Mouse (Mus musculus) G1E-ER4 (cell line): ENCODE data around the gene Usp10. TPM values are rescaled to one million over a fixed set of nuclear protein-coding genes. Genes with fewer than 3 reads are reported as not detected.

Experiments
- GATA1 ChIP-seq: IDR thresholded peaks from one replicate; pipeline ENCODE4 v1.8.0; 2012; ENCODE audit warnings: low read length, inconsistent platforms
- polyA plus RNA-seq: library from polyadenylated mRNA; stranded (reverse); fragments of >175 nt; gene quantifications from 2 replicates; pipeline ENCODE4 v1.2.3, GENCODE M21; 2012

The Usp10 gene
- polyA plus RNA-seq, 1 experiment: 73.9 TPM

DNA sequence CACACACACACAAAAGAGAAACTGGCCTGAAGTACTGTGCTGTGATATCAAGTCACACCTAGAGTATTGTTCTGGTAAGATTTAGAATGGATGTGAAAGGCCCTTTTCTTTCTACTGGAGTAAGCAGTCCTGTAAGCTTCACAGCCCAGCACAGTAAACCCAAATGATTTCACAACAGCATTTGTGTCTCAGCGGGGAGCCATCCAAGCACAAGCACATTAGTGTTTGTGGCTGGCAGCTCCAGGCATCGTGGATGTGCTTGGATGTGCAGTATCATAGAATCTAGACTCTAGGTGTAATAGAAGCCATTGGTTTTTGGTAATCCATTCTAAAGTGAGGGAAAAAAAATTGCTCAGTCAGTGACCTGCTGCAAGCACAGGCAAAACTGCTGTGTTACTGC, 29.2 kb downstream of the Usp10 start:
- TF ChIP-seq GATA1: no peak

GRCm38 (mm10) chr8:119941471-119941870, 31.3 kb downstream of the Usp10 start:
- TF ChIP-seq GATA1: no peak

DNA sequence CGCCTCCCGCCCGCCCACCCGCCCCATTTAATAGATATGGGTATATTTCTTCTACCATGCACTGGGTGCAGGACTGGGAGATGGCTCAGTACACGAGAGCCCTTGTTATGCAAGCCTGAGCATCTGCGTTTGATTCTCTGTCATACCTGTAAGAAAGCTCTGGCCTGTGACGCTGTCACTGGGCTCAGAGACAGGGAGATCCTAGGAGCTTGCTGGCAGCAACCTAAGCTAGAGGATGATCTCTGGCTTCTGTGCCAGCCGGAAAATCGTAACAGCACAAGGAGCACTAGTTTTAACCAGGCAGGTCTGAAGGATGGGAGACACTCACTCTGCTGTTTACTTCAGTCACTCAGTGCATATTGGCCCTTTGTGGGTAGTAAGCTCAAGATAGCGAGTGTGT, 33.5 kb downstream of the Usp10 start:
- TF ChIP-seq GATA1: no peak

- no peak for TF ChIP-seq GATA1
Observed at GRCm38 (mm10) chr8:119944096-119944811, 34.1 kb downstream of the Usp10 start.

DNA sequence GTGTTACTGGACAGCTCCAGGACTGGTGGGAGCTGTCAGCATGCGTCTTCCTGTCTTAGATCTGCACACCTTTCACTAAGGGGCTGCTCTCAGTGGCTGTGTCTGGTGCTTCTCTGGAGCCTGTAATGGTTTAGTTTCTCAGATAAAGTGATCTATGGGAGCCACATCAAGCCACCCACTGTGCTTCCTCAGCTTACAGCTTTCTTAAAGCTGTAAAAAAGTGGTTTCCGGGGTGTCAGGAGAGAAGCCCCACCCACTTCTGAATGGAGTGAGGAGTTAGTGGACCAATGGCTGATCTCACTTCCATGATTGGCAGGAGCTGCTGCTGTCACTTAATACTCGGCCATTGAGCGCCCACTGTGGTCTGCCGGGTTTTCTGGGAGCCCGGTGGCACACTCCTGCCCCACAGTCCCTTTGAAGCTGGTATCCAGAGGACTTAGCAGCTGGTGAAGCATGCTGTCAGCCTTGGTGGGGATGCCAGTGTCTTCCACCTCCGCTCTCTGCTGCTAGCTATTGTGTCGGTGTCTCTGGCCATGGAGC, 36.2 kb downstream of the Usp10 start:
- no peak for TF ChIP-seq GATA1

DNA sequence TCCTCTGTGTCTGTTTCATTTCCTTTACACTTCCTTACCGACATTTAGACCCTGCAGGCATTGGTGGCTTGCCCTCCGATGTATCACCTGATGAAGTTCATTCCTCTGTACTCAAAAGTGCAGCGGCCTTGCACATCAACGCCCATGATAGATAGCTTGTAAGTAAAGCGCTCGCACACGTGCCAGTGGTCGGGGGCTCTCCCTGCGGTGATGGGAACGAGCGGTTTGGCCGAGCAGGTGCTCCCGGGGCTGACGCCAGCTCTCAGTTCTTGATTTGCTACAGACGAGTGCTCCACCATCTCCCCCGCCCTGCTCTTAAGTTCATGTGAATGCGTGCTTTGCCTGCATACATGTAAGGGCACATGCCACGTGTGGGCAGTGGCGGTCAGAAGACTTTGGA, 37.5 kb downstream of the Usp10 start:
- no peak for TF ChIP-seq GATA1

- no peak for TF ChIP-seq GATA1
Observed at GRCm38 (mm10) chr8:119948340-119948739, 38.2 kb downstream of the Usp10 start.

DNA sequence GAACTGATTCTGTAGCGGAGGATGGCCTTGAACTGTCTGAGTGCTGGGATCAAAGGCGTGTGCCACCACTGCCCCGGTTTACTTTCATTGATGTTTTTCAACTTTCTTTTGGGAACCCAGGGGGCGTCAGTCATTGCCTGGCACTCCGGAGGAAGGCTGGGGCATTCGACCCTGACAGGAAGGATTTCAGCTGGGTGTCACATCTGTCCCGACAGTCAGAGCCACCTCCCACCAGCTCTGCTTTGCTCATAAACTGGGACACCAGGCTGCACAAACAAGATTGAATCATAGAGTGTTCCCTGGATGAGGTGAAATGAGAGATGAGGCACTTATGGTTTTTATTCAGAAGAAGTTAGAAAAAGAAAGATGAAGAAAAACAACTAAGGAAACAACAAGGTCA, 42.1 kb downstream of the Usp10 start:
- TF ChIP-seq GATA1: no peak

GRCm38 (mm10) chr8:119952747-119953146, 42.6 kb downstream of the Usp10 start:
- no peak for TF ChIP-seq GATA1

DNA sequence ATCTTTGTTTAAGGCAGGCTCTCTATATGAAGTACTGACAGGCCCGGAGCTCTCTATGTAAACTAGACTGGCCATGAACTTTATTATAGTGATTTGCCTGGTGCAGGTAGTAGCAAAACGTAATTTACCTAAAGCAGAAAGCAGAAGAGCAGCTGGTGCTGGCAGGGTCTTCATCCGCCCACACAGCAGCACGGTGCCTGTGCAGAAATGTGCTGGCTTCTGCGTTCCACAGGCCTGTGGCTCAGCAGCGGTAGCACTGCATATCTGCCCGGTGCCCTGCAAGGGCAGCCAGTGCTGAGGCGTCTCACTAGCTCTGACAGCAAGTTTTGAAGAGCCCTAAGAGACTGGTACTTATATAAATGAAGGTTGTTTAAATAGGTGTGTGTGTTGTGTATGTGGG, 45.2 kb downstream of the Usp10 start:
- TF ChIP-seq GATA1: no peak

GRCm38 (mm10) chr8:119958076-119958475, 47.9 kb downstream of the Usp10 start:
- TF ChIP-seq GATA1: no peak

GRCm38 (mm10) chr8:119960531-119961104, 50.5 kb downstream of the Usp10 start:
- TF ChIP-seq GATA1: no peak

GRCm38 (mm10) chr8:119964859-119965258, 54.7 kb downstream of the Usp10 start:
- TF ChIP-seq GATA1: no peak

GRCm38 (mm10) chr8:119967435-119967834, 57.3 kb downstream of the Usp10 start:
- no peak for TF ChIP-seq GATA1

DNA sequence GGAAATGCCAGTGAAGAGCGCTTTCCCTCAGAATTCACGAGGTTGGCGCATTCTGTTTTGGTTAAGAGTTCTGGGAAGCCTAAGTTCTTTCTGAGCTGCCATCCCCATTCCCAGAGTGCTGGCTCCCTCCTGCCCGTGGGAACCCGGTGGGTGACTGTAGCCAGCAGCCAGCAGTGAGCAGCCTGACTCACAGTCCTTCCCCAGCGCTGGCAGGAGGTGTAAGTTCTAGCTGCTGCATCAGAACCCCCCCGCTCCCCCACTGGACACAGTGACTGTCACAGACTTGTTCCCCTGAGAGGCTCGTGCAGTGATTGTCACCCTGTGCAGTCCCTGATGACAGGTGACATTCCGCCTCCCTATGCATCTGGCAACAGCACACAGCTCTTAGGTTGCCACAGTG, 60.0 kb downstream of the Usp10 start:
- no peak for TF ChIP-seq GATA1

DNA sequence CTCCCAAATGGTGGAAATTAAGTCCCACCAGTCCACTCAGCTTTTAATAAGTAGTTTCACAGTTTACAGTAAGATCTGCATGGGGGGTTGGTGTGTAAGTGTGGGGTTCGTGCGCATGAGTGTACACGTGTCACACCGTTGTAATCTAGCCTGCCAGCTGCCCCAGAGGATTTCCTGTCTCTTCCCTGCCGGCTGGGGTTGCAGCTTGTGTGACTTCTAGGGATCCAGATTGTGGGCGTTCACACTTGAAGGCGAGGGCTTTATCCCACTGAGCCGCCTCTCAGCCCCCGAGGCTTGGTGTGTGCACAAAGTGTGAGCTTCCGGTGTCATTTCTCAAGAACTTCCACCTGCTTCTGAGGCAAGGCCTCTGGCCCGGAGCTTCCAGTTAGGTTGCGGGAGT, 62.4 kb downstream of the Usp10 start:
- TF ChIP-seq GATA1: no peak

DNA sequence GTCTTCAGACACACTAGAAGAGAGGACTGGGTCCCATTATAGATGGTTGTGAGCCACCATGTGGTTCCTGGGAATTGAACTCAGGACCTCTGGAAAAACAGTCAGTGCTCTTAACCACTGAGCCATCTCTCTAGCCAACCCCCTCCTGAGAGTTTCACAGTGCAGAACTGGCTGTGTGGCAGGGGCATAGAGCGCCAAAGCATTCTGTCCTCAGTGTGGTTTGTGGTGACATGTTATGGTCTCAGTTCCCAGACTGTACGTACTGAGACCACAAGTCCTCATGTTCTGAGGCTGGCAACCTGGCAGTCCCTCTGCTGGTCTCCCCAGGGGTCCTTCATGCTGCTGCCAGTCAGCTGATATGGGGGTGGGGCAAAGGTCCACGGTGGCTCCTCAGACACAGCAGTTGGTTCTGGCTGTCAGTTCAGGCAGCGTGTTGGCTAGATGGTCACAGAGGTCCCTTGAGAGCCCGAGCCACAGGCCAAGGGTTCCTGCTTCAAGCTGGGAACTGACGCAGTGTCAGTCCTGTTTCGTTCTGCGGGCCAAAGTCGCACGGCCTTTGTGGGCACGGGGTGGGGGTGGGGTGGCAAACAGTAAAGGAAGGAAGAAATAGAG, 68.7 kb downstream of the Usp10 start:
- no peak for TF ChIP-seq GATA1
